Mouse (Mus musculus) intestine, embryonic 16.5 days (tissue): ENCODE data around the gene Fam210b. TPM values are rescaled to one million over a fixed set of nuclear protein-coding genes. Genes with fewer than 3 reads are reported as not detected.

Experiments
- polyA plus RNA-seq: library from polyadenylated mRNA; unstranded; fragments of >200 nt; fragmentation: Nextera tagmentation; extraction: Ambion mirVana; gene quantifications from 2 replicates; pipeline ENCODE4 v1.2.1, GENCODE M21; 2015

Fam210b gene
- polyA plus RNA-seq, 1 experiment from 2014 or later = 16.6 TPM

Other genes with a start within 250 kb of the Fam210b start
- not detected in 2 replicates for gene Mc3r, start 97.1 kb upstream of the Fam210b start, polyA plus RNA-seq
- 87.4 and 103 TPM in 2 replicates for gene Aurka, start 25.0 kb downstream of the Fam210b start, polyA plus RNA-seq
- gene Cstf1, start 25.1 kb downstream of the Fam210b start, polyA plus RNA-seq = 30.8 and 33.7 TPM in 2 replicates
- gene Cass4, start 48.2 kb downstream of the Fam210b start, polyA plus RNA-seq = 0.17 and 0.21 TPM in 2 replicates
- gene Rtf2, start 95.0 kb downstream of the Fam210b start, polyA plus RNA-seq = 78.1 and 79.4 TPM in 2 replicates
- gene Gcnt7, start 113.0 kb downstream of the Fam210b start, polyA plus RNA-seq = 0.99 and 1.0 TPM in 2 replicates
- gene Fam209, start 127.0 kb downstream of the Fam210b start, polyA plus RNA-seq = 0.20 TPM in 1 of 2 replicates, not detected in the other
- gene Tfap2c, start 204.0 kb downstream of the Fam210b start, polyA plus RNA-seq = 0.04 and 0.13 TPM in 2 replicates